Mouse (Mus musculus): ENCODE results near the gene Cog7. TPM values are rescaled to one million over a fixed set of nuclear protein-coding genes. Genes with fewer than 3 reads are reported as not detected.

Cog7 gene
- polyA plus RNA-seq, 1 experiment from 2014 or later: 27.1 TPM

DNA sequence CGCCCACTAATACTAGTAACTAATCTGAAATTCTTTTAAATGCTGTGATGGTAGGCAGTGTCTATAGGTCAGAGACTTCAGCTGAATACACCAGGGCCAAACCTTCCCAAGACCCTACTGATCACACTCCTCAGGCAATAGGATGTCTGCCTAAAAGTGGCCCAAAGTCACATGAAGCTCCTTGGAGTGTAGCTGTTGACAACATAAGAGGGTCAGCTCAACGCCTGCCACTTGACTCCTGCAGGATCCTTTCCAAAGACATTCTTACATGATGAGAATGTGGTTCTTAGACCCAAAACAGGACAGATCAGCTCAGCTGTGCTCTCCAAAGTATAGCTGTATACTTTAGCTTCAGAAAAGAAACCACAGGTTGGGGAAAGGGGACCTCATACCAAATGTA, 39.1 kb downstream of the Cog7 start:
- ATAC-seq (replicated peaks): no peak
- no peak overlapping the region for H3K4me3 ChIP-seq
- 90% methylated on average over 2 of the region's 2 CpGs for WGBS
- H3K4me1 ChIP-seq: no peaks in the 10 kb centered on the region
- no peak overlapping the region for H3K4me2 ChIP-seq
- H3K36me3 ChIP-seq (replicated peaks): no peaks in the 10 kb centered on the region
- H3K27me3 ChIP-seq (replicated peaks): no peaks in the 10 kb centered on the region
- no peak overlapping the region for H3K27ac ChIP-seq
- no peaks in the 10 kb centered on the region for H3K9me3 ChIP-seq
- H3K9ac ChIP-seq: no peak overlapping the region

DNA sequence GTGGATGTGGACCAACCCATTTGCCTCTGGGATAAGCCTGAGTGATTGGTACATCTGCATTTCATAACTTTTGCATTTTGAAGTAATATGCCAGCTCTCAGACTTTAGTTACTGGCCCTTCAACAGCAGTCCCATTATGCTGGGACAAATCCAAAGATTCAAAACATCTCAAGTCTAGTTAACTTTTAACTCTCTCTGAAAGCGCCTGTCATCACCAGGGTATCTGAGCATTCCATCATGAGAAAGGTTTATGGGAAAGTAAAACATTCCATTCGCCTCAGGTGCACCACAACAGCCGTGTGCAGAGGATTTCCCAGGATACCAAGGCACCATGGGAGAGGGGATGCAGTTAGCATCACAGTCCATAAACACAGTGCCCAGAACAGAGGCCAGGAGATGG, 39.9 kb downstream of the Cog7 start:
- H3K27ac ChIP-seq: no peak overlapping the region
- H3K36me3 ChIP-seq (replicated peaks): no peaks in the 10 kb centered on the region
- H3K4me2 ChIP-seq: no peak overlapping the region
- WGBS: 93% methylated on average over 3 of the region's 3 CpGs
- H3K27me3 ChIP-seq (replicated peaks): no peaks in the 10 kb centered on the region
- H3K9me3 ChIP-seq: no peaks in the 10 kb centered on the region
- no peaks in the 10 kb centered on the region for H3K4me1 ChIP-seq
- H3K4me3 ChIP-seq: no peak overlapping the region
- ATAC-seq (replicated peaks): no peak
- no peak overlapping the region for H3K9ac ChIP-seq

DNA sequence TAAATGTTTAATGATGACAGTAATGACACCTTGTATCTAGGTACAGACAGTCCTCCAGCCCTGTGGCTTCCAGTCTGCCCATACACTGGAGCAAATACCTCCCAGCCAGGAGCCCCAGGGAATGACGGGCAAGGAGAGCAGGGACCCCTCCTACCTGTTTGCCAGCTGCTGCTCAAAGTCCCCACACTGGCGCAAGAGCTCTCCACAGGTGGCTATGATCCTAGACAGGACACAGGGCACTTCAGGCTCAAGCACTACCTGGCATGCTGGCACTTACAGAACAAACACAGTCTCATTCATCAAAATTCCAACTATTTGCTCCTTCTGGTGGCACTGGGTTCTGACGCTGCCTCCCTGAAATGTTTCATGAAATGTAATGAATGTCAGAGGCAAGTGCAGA, 40.5 kb downstream of the Cog7 start:
- H3K4me3 ChIP-seq: no peak overlapping the region
- WGBS: 86% methylated on average over 3 of the region's 3 CpGs
- no peak overlapping the region for H3K9ac ChIP-seq
- H3K27me3 ChIP-seq (replicated peaks): no peaks in the 10 kb centered on the region
- no peak overlapping the region for H3K4me2 ChIP-seq
- H3K4me1 ChIP-seq: no peaks in the 10 kb centered on the region
- no peaks in the 10 kb centered on the region for H3K36me3 ChIP-seq (replicated peaks)
- H3K27ac ChIP-seq: no peak overlapping the region
- H3K9me3 ChIP-seq: no peaks in the 10 kb centered on the region
- no peak for ATAC-seq (replicated peaks)

DNA sequence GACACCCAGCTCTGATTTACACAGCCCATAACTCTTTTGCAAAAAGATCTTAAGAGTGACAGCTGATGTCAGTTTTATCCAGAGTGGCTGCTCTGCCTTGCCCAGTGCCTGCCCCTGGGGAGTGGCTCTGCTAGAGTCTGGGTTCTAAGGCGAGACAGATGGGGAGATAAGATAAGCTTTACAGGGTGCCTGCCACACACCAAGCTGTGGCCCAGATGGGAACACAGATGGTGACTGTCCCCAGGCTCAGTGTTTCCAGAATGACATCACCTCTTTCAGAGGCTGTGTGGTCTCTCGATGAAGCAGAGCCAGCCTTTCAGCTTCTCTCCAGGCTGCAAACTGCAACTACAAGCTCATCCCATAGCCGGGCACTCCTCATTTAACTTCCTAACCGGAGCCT, 41.8 kb downstream of the Cog7 start:
- ATAC-seq (replicated peaks): 0 out of 2 replicates have a peak, but pooled peaks have one; percentile 33
- 28% methylated on average over 4 of the region's 4 CpGs for WGBS
- H3K4me1 ChIP-seq: no peaks in the 10 kb centered on the region
- H3K4me2 ChIP-seq: no peak overlapping the region
- H3K4me3 ChIP-seq: no peak overlapping the region
- H3K27ac ChIP-seq: no peak overlapping the region
- H3K27me3 ChIP-seq (replicated peaks): no peaks in the 10 kb centered on the region
- H3K9me3 ChIP-seq: no peaks in the 10 kb centered on the region
- H3K36me3 ChIP-seq (replicated peaks): no peaks in the 10 kb centered on the region
- H3K9ac ChIP-seq: no peak overlapping the region

DNA sequence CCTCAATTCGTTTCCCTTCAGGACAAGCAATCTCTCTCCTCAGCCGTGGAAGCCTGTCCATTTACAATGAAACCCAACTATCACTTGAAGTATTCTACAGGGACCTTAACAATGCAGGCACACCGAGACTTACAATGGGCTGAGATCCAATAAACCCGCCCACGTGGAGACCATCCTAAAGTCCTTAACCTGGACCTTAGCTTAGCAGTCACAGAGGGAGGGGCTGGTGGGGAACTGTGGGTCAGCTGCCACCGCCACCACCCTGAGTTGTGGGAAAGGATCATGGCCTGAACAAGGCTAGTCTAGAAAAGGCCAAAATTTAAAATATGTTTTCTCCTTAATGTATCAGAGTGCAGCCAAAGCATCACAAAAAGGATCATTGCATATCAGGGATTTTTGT, 42.3 kb downstream of the Cog7 start:
- Histone ChIP-seq H3K36me3 (replicated peaks) (no peaks in the 10 kb centered on the region), H3K27me3 (replicated peaks) (no peaks in the 10 kb centered on the region), H3K4me3 (no peak overlapping the region), H3K4me2 (no peak overlapping the region), H3K9ac (no peak overlapping the region), H3K9me3 (no peaks in the 10 kb centered on the region), H3K27ac (no peak overlapping the region), H3K4me1 (no peaks in the 10 kb centered on the region)
- 54% methylated on average over 6 of the region's 6 CpGs for WGBS
- ATAC-seq (replicated peaks): no peak

DNA sequence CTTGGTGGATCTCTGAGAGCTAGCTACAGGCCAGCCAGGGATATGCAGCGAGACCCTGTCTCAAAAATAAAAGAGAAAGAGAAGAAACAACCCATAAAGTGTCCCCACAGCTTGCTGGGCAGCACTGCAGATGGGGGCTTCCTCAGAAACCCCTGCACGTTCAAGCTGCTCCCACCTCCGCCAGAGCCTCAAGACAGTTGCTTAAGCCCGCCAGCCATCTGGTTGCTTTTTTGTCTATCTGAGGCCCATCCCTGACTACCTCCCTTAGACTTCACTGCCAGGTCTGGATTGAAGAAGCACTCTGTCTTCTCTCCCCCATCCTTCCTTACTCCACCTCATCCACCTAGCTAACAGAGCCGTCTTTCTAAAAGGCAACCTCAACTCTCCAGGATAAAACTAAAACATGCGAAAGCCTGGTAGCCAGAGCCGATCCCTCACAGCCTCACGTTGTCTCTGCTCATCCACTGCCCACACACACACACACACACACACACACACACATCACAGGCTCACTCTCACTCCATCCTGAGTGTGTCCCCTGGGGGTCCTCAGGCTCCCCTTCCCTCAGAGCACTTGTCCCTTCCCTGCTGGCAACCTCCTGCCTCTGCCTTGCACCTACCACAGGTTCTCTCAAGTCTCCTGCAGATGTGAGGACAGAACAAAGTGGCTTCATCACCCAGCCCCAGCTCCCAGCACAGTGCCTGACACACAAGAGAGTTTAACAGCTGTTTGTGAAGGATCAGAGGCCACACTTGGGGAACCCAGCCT, 43.2 kb downstream of the Cog7 start:
- WGBS: 72% methylated on average over 8 of the region's 8 CpGs
- Histone ChIP-seq H3K9me3 (no peaks in the 10 kb centered on the region), H3K27me3 (replicated peaks) (no peaks in the 10 kb centered on the region), H3K4me1 (no peaks in the 10 kb centered on the region), H3K36me3 (replicated peaks) (no peaks in the 10 kb centered on the region), H3K27ac (no peak overlapping the region), H3K4me3 (no peak overlapping the region), H3K4me2 (no peak overlapping the region), H3K9ac (no peak overlapping the region; the same call in 1 of the 2 replicates)
- no peak for ATAC-seq (replicated peaks)

DNA sequence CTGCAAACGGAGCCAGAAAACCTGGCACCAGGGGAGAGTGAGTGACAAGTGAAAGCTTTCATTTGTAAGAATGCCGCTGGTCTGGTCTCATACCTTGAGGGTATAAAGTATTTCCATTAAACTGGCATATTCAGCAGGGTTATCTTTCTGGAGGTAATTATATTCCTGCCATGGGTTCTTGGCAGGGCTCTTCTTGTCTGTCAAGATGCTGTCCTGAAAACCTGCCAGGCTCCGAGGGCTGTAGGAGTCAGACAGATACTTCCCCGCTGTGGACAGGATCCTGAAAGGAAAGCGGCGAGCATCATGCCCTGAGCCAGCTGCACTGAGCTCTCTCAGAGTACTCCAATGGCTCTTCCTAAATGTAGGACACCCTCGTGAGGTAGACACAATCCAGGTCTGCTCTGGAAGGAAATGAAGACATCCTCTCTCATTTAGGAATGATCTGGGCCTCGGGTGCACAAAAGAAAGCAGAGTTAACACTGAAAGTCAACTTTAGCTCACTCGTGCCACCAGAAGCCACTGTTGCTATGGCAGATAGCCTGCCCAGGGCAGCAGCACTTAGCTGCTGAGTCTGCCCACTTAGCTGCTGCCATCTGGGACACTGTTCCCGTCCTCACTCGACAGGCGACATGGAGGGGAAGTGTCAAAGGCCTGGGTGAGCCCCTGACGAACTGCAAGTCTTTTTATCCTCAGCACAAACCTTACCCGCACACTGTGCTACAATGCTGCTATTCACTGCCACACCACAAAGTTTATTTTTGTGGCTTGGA, 44.5 kb downstream of the Cog7 start:
- H3K36me3 ChIP-seq (replicated peaks): no peaks in the 10 kb centered on the region
- no peak overlapping the region for H3K4me2 ChIP-seq
- H3K4me3 ChIP-seq: no peak overlapping the region
- no peak for ATAC-seq (replicated peaks)
- no peaks in the 10 kb centered on the region for H3K9me3 ChIP-seq
- no peak overlapping the region for H3K9ac ChIP-seq
- no peaks in the 10 kb centered on the region for H3K27me3 ChIP-seq (replicated peaks)
- no peaks in the 10 kb centered on the region for H3K4me1 ChIP-seq
- H3K27ac ChIP-seq: no peak overlapping the region; the same call in 1 of the 2 replicates
- WGBS: 59% methylated on average over 14 of the region's 14 CpGs

DNA sequence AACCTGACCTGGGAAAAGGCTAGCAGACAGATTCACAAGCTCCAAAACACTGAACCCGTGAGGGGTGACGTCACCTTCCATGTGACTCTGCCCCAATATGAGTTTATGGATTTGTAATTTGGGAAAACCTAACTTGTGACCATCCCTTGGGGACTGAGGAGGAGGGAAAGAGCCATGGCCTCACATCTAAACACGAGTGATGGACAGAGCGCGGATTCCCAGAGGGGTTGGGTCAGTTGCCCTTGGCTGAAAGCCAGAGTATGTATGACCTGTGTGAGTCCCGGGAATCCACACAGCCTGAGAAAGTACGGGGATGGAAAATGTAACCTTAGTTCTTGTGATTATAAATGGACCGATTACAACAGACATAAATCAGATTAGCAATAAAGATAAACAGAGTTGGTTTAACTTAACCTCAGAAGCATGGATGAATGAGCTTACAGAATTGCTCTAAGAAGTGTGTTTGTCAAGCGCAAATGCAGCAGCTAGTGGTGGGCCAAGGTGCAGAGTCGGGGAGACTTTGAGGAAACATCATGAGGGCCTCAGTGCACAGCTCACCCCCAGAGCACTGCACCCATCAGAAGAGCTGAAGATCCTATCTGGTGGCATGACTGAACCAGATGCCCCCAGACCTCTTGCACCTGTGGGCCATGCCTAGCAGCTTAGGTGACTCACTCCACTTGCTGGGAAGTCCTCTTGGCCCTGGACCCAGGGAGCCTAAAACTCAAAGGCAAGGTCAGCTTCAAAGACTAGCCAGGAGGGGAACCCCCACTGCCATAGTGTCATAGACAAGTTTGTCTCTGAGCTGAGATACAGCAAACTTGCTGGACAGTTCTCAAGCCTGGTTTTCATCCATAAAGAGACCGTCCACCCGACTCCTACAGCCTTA, 45.4 kb downstream of the Cog7 start:
- no peaks in the 10 kb centered on the region for H3K9me3 ChIP-seq
- no peak overlapping the region for H3K27ac ChIP-seq
- H3K4me2 ChIP-seq: no peak overlapping the region
- no peak overlapping the region for H3K4me3 ChIP-seq
- H3K36me3 ChIP-seq (replicated peaks): no peaks in the 10 kb centered on the region
- ATAC-seq (replicated peaks): no peak
- no peak overlapping the region for H3K9ac ChIP-seq
- 84% methylated on average over 12 of the region's 12 CpGs for WGBS
- no peaks in the 10 kb centered on the region for H3K4me1 ChIP-seq
- no peaks in the 10 kb centered on the region for H3K27me3 ChIP-seq (replicated peaks)

DNA sequence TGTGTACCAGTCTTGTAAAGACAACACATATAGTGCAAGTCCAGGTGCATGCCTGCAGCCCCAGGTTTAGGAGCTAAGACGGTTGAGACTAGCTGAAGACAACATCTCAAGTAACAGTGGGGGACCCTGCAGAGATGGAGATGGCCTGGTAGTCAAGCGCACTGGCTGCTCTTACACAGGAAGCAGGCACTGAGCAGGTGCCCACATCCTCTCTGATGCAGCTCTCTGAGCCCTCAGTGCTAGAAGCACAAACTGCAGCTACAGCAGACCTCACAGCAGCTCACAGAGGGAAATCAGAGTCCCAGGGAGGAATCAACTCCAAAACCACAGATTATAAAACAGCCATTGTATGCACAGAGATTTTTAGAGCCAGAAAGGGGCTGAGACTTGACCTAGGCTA, 47.2 kb downstream of the Cog7 start:
- no peak overlapping the region for H3K4me2 ChIP-seq
- H3K27ac ChIP-seq: no peak overlapping the region
- H3K36me3 ChIP-seq (replicated peaks): no peaks in the 10 kb centered on the region
- H3K9ac ChIP-seq: no peak overlapping the region
- no peaks in the 10 kb centered on the region for H3K4me1 ChIP-seq
- ATAC-seq (replicated peaks): no peak
- WGBS: 81% methylated on average over 2 of the region's 2 CpGs
- H3K27me3 ChIP-seq (replicated peaks): no peaks in the 10 kb centered on the region
- H3K4me3 ChIP-seq: no peak overlapping the region
- H3K9me3 ChIP-seq: no peaks in the 10 kb centered on the region

DNA sequence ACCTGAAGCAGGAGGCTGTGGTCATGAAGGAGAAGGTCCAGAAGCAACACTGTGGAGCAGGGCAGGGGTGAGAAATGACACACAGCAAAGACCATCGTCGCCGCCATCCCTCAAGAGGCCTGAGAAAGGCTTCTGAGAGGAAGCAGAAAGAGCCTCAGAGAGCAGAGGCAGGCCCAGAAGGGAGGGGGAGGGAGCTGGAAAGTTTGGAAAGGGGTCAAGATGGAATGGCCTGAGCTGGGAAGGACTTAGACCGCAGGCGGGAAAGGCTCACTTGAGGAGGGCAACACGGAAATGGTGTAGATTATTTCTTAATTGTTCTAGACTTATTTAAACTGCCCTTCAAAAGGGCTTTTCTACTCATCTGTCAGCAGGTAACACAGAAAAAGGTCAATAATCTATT, 47.8 kb downstream of the Cog7 start:
- no peak for ATAC-seq (replicated peaks)
- H3K4me1 ChIP-seq: no peaks in the 10 kb centered on the region
- no peaks in the 10 kb centered on the region for H3K36me3 ChIP-seq (replicated peaks)
- no peaks in the 10 kb centered on the region for H3K9me3 ChIP-seq
- no peak overlapping the region for H3K9ac ChIP-seq
- no peak overlapping the region for H3K4me3 ChIP-seq
- no peak overlapping the region for H3K27ac ChIP-seq
- no peak overlapping the region for H3K4me2 ChIP-seq
- H3K27me3 ChIP-seq (replicated peaks): no peaks in the 10 kb centered on the region
- WGBS: 77% methylated on average over 6 of the region's 6 CpGs

DNA sequence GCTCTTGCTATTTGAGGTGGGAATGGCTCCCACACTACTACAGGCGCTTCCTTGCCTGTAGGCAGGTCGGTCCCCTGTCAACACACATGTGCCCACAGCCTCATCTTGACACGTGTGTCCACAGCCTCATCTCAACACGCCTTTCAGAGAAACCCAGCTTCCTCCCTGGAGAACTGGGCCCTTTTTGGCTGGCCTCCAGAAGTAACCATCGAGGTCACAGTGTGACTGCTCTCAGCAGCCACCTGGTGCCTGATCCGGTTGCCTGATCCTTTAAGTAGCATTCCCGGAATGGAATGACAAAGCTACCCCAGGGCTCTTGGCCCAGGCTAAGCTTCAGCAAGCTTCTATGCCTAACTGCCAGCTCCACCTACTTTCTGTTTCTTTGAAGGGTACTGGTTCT, 50.3 kb downstream of the Cog7 start:
- Histone ChIP-seq H3K9me3 (no peaks in the 10 kb centered on the region), H3K4me1 (no peaks in the 10 kb centered on the region), H3K4me3 (no peak overlapping the region), H3K27me3 (replicated peaks) (no peaks in the 10 kb centered on the region), H3K4me2 (no peak overlapping the region), H3K9ac (no peak overlapping the region), H3K36me3 (replicated peaks) (no peaks in the 10 kb centered on the region), H3K27ac (no peak overlapping the region)
- 32% methylated on average over 7 of the region's 7 CpGs for WGBS
- no peak for ATAC-seq (replicated peaks)

DNA sequence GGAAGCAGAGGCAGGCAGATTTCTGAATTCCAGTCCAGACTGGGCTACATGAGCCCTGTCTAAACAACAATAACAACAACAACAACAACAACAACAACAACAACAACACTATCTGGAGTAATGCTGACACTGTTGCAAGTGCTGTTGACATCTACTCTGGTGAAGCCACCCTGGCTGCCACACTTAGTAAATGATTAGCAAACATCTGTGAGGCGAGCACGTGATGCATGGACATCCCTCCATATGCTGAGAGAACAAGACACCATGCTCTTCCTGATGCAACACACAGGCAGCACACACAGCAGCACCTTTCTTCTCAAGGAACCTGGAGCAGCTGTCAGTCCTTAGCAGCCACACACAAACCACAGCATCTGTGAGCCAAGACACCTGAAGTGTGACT, 53.6 kb downstream of the Cog7 start:
- Histone ChIP-seq H3K9me3 (no peaks in the 10 kb centered on the region), H3K36me3 (replicated peaks) (no peaks in the 10 kb centered on the region), H3K27ac (no peak overlapping the region), H3K4me3 (no peak overlapping the region), H3K27me3 (replicated peaks) (no peaks in the 10 kb centered on the region), H3K4me1 (no peaks in the 10 kb centered on the region), H3K4me2 (no peak overlapping the region), H3K9ac (no peak overlapping the region)
- WGBS: 99% methylated on average over 2 of the region's 2 CpGs
- no peak for ATAC-seq (replicated peaks)
